Mouse (Mus musculus): ENCODE measurements around the gene Ttc28.

DNA sequence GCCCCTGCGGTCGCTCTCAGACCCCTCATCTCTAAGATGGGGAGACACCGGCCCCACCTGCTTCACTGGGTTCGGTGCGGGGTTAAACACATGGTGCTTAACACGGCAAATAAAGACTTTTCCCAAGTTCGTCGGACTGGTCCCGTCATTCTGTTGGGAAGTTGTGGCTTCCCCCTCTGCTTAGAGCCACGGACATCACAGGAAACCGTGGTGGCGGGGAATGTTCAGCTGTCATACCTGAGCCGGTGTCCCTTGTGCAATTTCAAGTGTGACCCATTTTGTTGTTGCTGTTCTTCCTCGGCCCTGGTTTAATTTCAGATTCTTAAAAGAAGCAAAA, 451.5 kb downstream of the Ttc28 start:
- TF ChIP-seq CTCF (conservative IDR thresholded peaks at IDR 0.05 in 1 of 2, IDR thresholded peaks at IDR 0.05 in 1 of 2; ENCODE audit: low read depth in 2 of 2, low read length in 2 of 2) (no peak), TBP (conservative IDR thresholded peaks at IDR 0.05; ENCODE audit: low read depth, low read length) (no peak), KAT2A (IDR thresholded peaks at IDR 0.05; ENCODE audit: insufficient replicate concordance, low read length) (no peak), POLR2A (IDR thresholded peaks at IDR 0.05; ENCODE audit: low read depth, low read length) (no peak), PAX5 (IDR thresholded peaks at IDR 0.05; ENCODE audit: low read length) (no peak), ZNF384 (IDR thresholded peaks at IDR 0.05; ENCODE audit: low read depth, low read length) (no peak), MAX (IDR thresholded peaks at IDR 0.05; ENCODE audit: low read length) (peak; percentile 8; the same call in 1 of the 2 replicates), RAD21 (IDR thresholded peaks at IDR 0.05; ENCODE audit: low read depth, low read length) (no peak), POLR2AphosphoS2 (IDR thresholded peaks at IDR 0.05; ENCODE audit: low read depth, low read length) (no peak)

Data from CH12.LX (cell line).